ENCODE assay signal across 8 mouse cellular contexts in genomic region chr5:33983309-33984121, GRCm38 (mm10). TPM values are rescaled to one million over a fixed set of nuclear protein-coding genes. Genes with fewer than 3 reads are reported as not detected.
DNase-seq lines count a peak whose midpoint lies in the region; ATAC-seq lines count a peak whose summit lies in the region.

TSS of gene Gm1673 (plus strand) at chr5:33983433.

- peak; percentile 92 for DNase-seq in adrenal gland, postnatal 25 days
- peak; percentile 92 for DNase-seq in embryo, embryonic 10.5 days (ENCODE audit: low spot score)
- DNase-seq in gonadal fat pad, adult 2 months (ENCODE audit: low read depth), result no peak
- DNase-seq in limb, embryonic 10.5 days (ENCODE audit: low spot score), result peak; percentile 94
- peak; percentile 46 to 51 for DNase-seq in spleen, postnatal 36 days (ENCODE audit: low spot score in 2 of 2)
- DNase-seq in c-Kit-positive CD71-positive TER-119-positive erythroid progenitor cells, embryonic 14.5 days (ENCODE audit: low spot score), result no peak

- H3K4me2 ChIP-seq in intestine, embryonic 16.5 days (ENCODE audit: low read depth, low read length), result peak within 1 kb of the TSS; percentile 97
- H3K4me2 ChIP-seq in midbrain, embryonic 12.5 days (replicated peaks), result peak within 1 kb of the TSS; percentile 79

- peak within 1 kb of the TSS; percentile 79 for H3K4me3 ChIP-seq in intestine, embryonic 16.5 days (ENCODE audit: low read length)
- H3K4me3 ChIP-seq in limb, embryonic 10.5 days, result peak within 1 kb of the TSS; percentile 93
- H3K4me3 ChIP-seq in midbrain, embryonic 12.5 days, result peak within 1 kb of the TSS; percentile 92

- H3K4me1 ChIP-seq in intestine, embryonic 16.5 days (ENCODE audit: control insufficient read depth, insufficient read depth, low read length), result peaks cover 12% of the 10 kb centered on the region
- peaks cover 31% of the 10 kb centered on the region for H3K4me1 ChIP-seq in limb, embryonic 10.5 days
- H3K4me1 ChIP-seq in midbrain, embryonic 12.5 days, result peaks cover 22% of the 10 kb centered on the region

- H3K36me3 ChIP-seq in intestine, embryonic 16.5 days (ENCODE audit: control insufficient read depth, insufficient read depth, low read length), result no peaks in the 10 kb centered on the region
- H3K36me3 ChIP-seq in limb, embryonic 10.5 days, result peaks cover 16% of the 10 kb centered on the region
- peaks cover 14% of the 10 kb centered on the region for H3K36me3 ChIP-seq in midbrain, embryonic 12.5 days

- H3K27ac ChIP-seq in intestine, embryonic 16.5 days (ENCODE audit: low read length), result no peak within 1 kb of the TSS; the same call in 1 of the 2 replicates
- H3K27ac ChIP-seq in limb, embryonic 10.5 days, result peak within 1 kb of the TSS; percentile 92
- peak within 1 kb of the TSS; percentile 86 for H3K27ac ChIP-seq in midbrain, embryonic 12.5 days (replicated peaks)

- no peaks in the 10 kb centered on the region for H3K27me3 ChIP-seq in intestine, embryonic 16.5 days (replicated peaks; ENCODE audit: control insufficient read depth, insufficient read depth, low read length)
- 0 out of 2 replicates have a peak, but pooled peaks cover 6% of the 10 kb centered on the region for H3K27me3 ChIP-seq in limb, embryonic 10.5 days (ENCODE audit: low read depth, poor library complexity, severe bottlenecking)
- no peaks in the 10 kb centered on the region for H3K27me3 ChIP-seq in midbrain, embryonic 12.5 days

- H3K9ac ChIP-seq in intestine, embryonic 16.5 days (ENCODE audit: low read depth, low read length), result peak within 1 kb of the TSS; percentile 74
- H3K9ac ChIP-seq in midbrain, embryonic 12.5 days (replicated peaks), result peak within 1 kb of the TSS; percentile 84

- H3K9me3 ChIP-seq in intestine, embryonic 16.5 days (ENCODE audit: control insufficient read depth, low read length), result no peaks in the 10 kb centered on the region
- H3K9me3 ChIP-seq in limb, embryonic 10.5 days (replicated peaks), result no peaks in the 10 kb centered on the region
- H3K9me3 ChIP-seq in midbrain, embryonic 12.5 days, result no peaks in the 10 kb centered on the region; the same call in 1 of the 2 replicates

- WGBS in intestine, embryonic 16.5 days, result under 1% methylated on average over 73 of the region's 88 CpGs
- under 1% methylated on average over 88 of the region's 88 CpGs for WGBS in limb, embryonic 10.5 days
- WGBS in midbrain, embryonic 12.5 days, result under 1% methylated on average over 75 of the region's 88 CpGs

- peak; percentile 88 for ATAC-seq in intestine, embryonic 16.5 days
- ATAC-seq in midbrain, embryonic 12.5 days (ENCODE audit: low FRiP score, low read depth), result peak; percentile 86

RNA-seq across cellular contexts. Expression of gene Gm1673, which starts in this region (rescaled TPM):
- 7.8 and 21.8 TPM in 2 replicates for total RNA-seq in adrenal gland, postnatal 25 days (2021)
- polyA plus RNA-seq in gonadal fat pad, adult 2 months (2012; rRNA removed), result 41.5 and 43.8 TPM in 2 replicates
- polyA plus RNA-seq in intestine, embryonic 16.5 days (2015; fragmentation: Nextera tagmentation; extraction: Ambion mirVana), result 44.5 and 54.0 TPM in 2 replicates
- 174 TPM in 2 replicates for polyA plus RNA-seq in limb, embryonic 10.5 days (2016; fragmentation: Nextera tagmentation; extraction: Ambion mirVana)
- polyA plus RNA-seq in midbrain, embryonic 12.5 days (2016; fragmentation: Nextera tagmentation; extraction: Ambion mirVana), result 396 and 400 TPM in 2 replicates

Comparison
In these comparisons a context has a peak if more than half of its experiments do, and no peak if none do; other contexts are left out.
1. DNase-seq: peak in adrenal gland, postnatal 25 days (single experiment), embryo, embryonic 10.5 days (single experiment), limb, embryonic 10.5 days (single experiment) and spleen, postnatal 36 days (2 of 2); none in gonadal fat pad, adult 2 months (single experiment) and c-Kit-positive CD71-positive TER-119-positive erythroid progenitor cells, embryonic 14.5 days (single experiment).
2. Peak in every context shown above with its lines, with median percentiles within 50 percentile points of each other: H3K4me3 ChIP-seq.